Mouse (Mus musculus): ENCODE data around the gene Tppp. TPM values are rescaled to one million over a fixed set of nuclear protein-coding genes. Genes with fewer than 3 reads are reported as not detected.

Gene Tppp
- total RNA-seq, 2 experiments from 2014 or later: 267 to 277 TPM

DNA sequence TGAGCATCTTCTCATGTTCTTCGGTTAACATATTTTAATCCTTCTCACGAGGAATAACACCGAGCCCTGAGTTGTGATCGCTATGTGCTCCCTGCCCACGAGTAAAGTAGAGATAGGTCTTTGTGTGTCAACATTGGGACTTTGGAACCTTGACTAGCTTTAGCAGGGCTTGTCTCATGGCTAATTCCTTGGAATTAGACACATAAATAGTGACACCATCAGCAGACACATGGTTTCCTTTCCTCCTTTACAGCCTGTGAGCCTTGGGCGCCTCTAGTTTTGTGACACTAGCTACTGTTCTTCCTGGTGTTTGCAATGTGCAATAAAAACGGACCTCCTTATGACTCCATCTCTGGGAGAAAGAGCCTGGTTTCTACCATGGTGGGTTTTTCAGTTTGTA lies 64.2 kb downstream of the Tppp start:
- H3K4me3 ChIP-seq: no peak overlapping the region
- TF ChIP-seq CTCF (conservative IDR thresholded peaks at IDR 0.05): no peak
- no peak for DNase-seq (ENCODE audit: low spot score in 2 of 2)
- H3K27ac ChIP-seq: no peak overlapping the region

Other genes with a start within 250 kb of the Tppp start
- 1 to 10 TPM; 6.2 to 8.9 TPM for gene Nkd2, start 161.8 kb upstream of the Tppp start, total RNA-seq (2021)
- gene Trip13, start 71.6 kb upstream of the Tppp start, total RNA-seq (2021): under 1 TPM; 0.49 to 0.76 TPM
- 100 to 1,000 TPM; 114 to 139 TPM for gene Brd9, start 71.6 kb upstream of the Tppp start, total RNA-seq (2021)
- gene Zdhhc11, start 45.6 kb upstream of the Tppp start, total RNA-seq (2021): not detected
- 1 to 10 TPM in 1 of 2 experiments, under 1 TPM in 1; 0.87 to 2.7 TPM for gene Cep72, start 52.9 kb downstream of the Tppp start, total RNA-seq (2021)
- gene Slc9a3, start 112.0 kb downstream of the Tppp start, total RNA-seq (2021): 1 to 10 TPM; 2.3 TPM
- 10 to 100 TPM; 64.0 to 67.1 TPM for gene Exoc3, start 199.3 kb downstream of the Tppp start, total RNA-seq (2021)

All from layer of hippocampus, adult 2 months (tissue).